Mouse (Mus musculus) small intestine, adult 2 months (tissue): Measurements from ENCODE around the gene Plxdc2.

Experiments
- CTCF ChIP-seq: fragments of 200-500 bp; IDR thresholded peaks from 2 replicates; pipeline ENCODE4 v1.5.1; 2012; ENCODE audit warnings: low read depth, mild to moderate bottlenecking, control low read depth, inconsistent platforms, low read length, moderate library complexity, mixed read lengths; ENCODE audit not compliant: insufficient replicate concordance, insufficient read length; ENCODE audit errors: extremely low read depth
- POLR2A ChIP-seq: fragments of 200-500 bp; IDR thresholded peaks from 2 replicates; pipeline ENCODE4 v1.6.1; 2012; ENCODE audit warnings: low read depth, mild to moderate bottlenecking, control low read depth, inconsistent platforms, low read length, moderate library complexity

DNA sequence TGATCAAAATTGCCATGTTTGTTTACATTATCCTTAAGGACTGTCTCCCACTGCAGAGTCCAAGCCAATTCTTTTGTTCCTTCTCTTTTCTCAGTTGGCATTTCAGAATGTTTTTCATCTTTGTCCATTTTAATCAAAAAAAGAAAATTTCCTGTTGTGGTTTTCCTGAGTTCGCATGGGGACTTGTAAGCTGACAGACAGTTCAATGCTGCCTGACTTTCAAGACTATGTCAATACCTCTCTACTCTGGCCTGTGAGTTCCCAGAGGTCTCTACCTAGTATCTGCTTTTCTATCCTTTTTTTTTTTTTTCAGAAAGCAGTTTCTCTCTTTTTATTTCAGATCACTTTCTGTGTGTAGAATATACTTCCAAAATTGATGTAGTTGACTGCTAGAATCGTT lies 295.6 kb downstream of the Plxdc2 start:
- TF ChIP-seq POLR2A: no peak
- TF ChIP-seq CTCF: no peak
